Mouse (Mus musculus): ENCODE results near the gene Mup9. TPM values are rescaled to one million over a fixed set of nuclear protein-coding genes. Genes with fewer than 3 reads are reported as not detected.

The Mup9 gene
- polyA plus RNA-seq (2012; rRNA removed; ENCODE audit: low replicate concordance): 0.27 TPM in 1 of 2 replicates, not detected in the other

DNA sequence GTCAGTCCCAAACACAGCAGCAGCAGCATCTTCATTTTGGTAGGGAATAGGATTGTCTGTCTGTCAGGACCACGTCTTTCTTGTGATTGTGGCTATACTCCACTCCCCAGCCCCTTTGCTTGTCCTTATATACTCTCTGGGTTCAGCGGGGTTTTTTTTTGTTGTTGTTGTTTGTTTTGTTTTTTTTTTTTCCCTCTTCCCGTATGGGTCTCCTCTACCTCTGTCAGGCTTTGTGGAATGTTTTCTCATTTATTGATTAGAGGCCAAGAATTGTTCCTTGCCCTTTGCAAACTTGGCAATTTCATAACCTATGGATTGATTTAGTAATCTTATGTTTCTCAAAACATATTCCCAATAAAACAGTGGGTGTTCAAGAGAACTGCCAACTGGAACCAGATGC lies at the start of gene Mup9:
Gene Mup9, minus strand, starts transcription at position 101 of the 400 bp plus-strand sequence.

Other genes starting within 250 kb of the Mup9 start
- gene Mup8, start 199.4 kb downstream of the Mup9 start, polyA plus RNA-seq (2012; rRNA removed; ENCODE audit: low replicate concordance): not detected in 2 replicates
- gene Mup1, start 80.0 kb upstream of the Mup9 start, polyA plus RNA-seq (2012; rRNA removed; ENCODE audit: low replicate concordance): 0.17 TPM in 1 of 2 replicates, not detected in the other
- 0.36 and 0.85 TPM in 2 replicates for gene Mup10, start 160.2 kb upstream of the Mup9 start, polyA plus RNA-seq (2012; rRNA removed; ENCODE audit: low replicate concordance)
- gene Mup11, start 240.5 kb upstream of the Mup9 start, polyA plus RNA-seq (2012; rRNA removed; ENCODE audit: low replicate concordance): not detected in 2 replicates